Mouse (Mus musculus): Measurements from ENCODE around the gene Cnpy3. TPM values are rescaled to one million over a fixed set of nuclear protein-coding genes. Genes with fewer than 3 reads are reported as not detected.
A peak's percentile ranks its signal among the peaks of the same experiment; 100 is the strongest.
"Not testable (repeated sequence)": the region's sequence is repeated elsewhere in the genome, so short reads cannot be mapped to it uniquely, and the experiment has no call there.

The Cnpy3 gene
- total RNA-seq, 2 experiments from 2014 or later, result 48.2 to 56.3 TPM

- DNase-seq (ENCODE audit: low spot score in 2 of 2), result no peak
These were observed 15.9 kb upstream of the Cnpy3 start for GRCm38 (mm10) chr17:46767868-46768267.

DNA sequence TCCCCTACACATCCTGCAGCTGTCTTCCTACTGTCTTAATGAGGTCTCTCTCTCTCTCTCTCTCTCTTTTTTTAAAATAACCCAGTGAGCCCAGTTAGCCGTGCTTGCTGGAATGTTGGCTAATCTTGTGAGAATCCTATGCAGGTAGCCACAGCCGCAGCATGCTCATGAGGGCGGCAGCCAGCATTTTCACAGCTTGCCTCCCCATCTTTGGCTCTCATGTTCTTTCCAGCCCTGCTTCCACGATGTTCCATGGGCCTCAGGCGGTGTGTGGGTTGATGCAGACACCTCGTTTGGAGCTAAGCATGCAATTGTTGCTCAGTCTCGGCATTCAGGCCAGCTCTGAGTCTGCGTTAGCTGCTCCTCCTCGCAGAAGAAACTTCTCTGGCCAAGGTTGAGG, 12.9 kb upstream of the Cnpy3 start:
- not testable (repeated sequence) for DNase-seq (ENCODE audit: low spot score in 2 of 2)

DNA sequence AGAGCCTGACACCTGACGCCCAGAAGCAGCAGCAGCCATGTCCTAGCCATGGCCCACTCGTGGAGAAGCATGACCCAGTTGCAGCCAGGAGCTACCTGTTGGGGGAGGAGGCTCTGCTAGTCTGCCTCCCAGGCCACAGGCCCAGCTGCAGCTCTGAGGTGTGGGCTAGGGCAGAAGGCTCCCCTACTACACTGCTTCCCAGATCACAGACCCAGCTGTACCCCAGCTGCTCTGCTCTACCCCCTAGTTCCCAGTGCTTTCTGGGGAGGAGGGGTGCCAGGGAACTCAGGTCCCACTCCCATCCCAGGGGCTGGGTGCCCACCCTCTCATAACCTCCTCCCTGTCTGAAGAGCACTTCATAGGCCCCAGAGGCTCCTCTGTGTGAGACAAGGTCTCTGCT, 11.5 kb upstream of the Cnpy3 start, which contains the start of gene Ptcra:
Ptcra (minus strand) TSS at position 169 of the 400 bp plus-strand sequence.
- DNase-seq (ENCODE audit: low spot score in 2 of 2), result no peak

GRCm38 (mm10) chr17:46758753-46759152, 6.7 kb upstream of the Cnpy3 start:
- DNase-seq (ENCODE audit: low spot score in 2 of 2), result no peak

GRCm38 (mm10) chr17:46751056-46751793, 789 bp downstream of the Cnpy3 start:
- DNase-seq (ENCODE audit: low spot score in 2 of 2), result no peak

DNA sequence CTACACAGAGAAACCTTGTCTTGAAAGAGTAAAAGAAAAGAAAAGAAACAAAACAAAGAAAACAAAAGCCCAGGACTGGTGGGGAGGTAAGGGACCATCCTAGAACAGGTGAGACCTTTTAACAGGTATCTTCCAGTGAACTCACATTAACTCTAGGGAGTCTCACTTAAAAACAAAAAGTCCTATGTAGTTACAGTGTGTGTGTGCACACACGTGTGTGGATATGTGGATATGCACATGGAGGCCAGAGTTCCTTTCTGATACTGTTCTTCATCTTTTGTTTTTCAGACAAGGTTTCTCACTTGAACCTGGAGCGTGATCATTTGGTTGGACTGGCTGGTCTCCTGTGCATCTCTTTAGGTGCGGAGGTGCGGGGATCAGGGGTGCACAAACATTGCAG, 1.4 kb downstream of the Cnpy3 start:
- DNase-seq (ENCODE audit: low spot score in 2 of 2), result no peak

DNA sequence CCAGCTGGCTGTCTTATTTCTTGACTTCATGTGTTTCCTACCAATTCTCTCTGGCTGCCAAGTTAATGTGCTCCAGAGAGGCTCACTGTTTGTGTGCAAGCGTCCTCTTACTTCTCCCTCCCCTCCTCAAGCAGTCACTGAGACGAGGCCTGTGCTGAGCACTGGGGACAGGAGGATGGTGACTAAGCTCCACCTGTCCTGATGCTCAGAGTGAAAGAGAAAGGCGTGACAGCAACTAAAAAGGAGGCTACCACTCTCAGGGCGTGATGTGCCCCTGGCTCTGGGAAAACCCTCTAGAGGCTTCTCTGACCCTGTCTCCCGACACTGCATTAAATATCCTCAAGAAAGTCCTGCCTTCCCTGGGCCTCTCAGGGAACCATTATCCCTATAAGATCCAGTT, 2.7 kb downstream of the Cnpy3 start:
- DNase-seq (ENCODE audit: low spot score in 2 of 2), result no peak

DNA sequence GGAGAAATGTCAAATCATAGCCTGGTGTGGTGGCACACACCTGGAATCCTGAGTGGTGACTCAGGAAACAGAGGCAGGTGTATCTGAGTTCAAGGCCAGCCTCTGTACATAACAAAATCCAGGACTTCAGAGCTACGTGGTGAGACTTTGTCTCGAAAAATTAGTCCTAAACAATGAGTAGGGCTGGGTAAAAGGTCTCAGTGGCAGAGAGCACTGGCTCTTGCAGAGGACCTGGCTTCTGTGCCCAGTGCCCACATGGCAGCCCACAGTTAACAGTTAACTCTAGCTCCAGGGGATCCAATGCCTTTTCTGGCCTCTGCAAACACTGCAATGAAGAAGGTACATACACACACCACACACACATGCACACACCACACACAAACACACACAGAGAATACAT, 4.2 kb downstream of the Cnpy3 start:
- DNase-seq (ENCODE audit: low spot score in 2 of 2), result no peak

GRCm38 (mm10) chr17:46747234-46747633, 4.8 kb downstream of the Cnpy3 start:
- no peak for DNase-seq (ENCODE audit: low spot score in 2 of 2)

GRCm38 (mm10) chr17:46745506-46745905, 6.5 kb downstream of the Cnpy3 start:
- DNase-seq (ENCODE audit: low spot score in 2 of 2), result no peak

- DNase-seq (ENCODE audit: low spot score in 2 of 2), result no peak
These were observed 9.0 kb downstream of the Cnpy3 start for GRCm38 (mm10) chr17:46742986-46743385.

GRCm38 (mm10) chr17:46741305-46741704, 10.7 kb downstream of the Cnpy3 start:
- DNase-seq (ENCODE audit: low spot score in 2 of 2), result no peak

GRCm38 (mm10) chr17:46736160-46736559, 15.9 kb downstream of the Cnpy3 start:
- DNase-seq (ENCODE audit: low spot score in 2 of 2), result peak in 1 of 2 experiments; percentile 49

GRCm38 (mm10) chr17:46735287-46735686, 16.7 kb downstream of the Cnpy3 start:
- DNase-seq (ENCODE audit: low spot score in 2 of 2), result no peak

GRCm38 (mm10) chr17:46734055-46734454, 18.0 kb downstream of the Cnpy3 start:
- no peak for DNase-seq (ENCODE audit: low spot score in 2 of 2)

DNA sequence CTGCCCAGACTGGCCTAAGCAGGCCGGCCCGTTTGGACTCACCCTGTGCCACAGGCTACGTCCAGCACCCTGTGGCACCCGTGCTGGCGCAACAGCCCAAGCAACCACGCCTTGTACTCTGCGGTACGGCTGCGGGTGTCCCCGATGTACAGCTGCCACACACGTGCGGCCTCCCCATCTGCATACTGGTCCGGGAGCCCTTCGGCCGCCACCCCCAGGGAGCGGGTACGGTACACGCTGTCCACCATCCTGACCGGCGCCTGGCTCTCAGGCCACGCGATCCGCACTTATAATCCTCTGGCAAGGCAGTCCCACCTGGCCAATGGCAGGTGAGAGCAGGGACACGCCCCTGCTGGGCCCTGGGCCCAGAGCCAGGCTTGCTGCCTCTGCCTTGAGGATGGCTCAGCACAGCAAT, 23.1 kb downstream of the Cnpy3 start, which contains the start of gene Gnmt:
Gnmt (minus strand) TSS at position 265 of the 415 bp plus-strand sequence.
- no peak for DNase-seq (ENCODE audit: low spot score in 2 of 2)

- DNase-seq (ENCODE audit: low spot score in 2 of 2), result no peak
These were observed 23.5 kb downstream of the Cnpy3 start for GRCm38 (mm10) chr17:46728496-46728895.

DNA sequence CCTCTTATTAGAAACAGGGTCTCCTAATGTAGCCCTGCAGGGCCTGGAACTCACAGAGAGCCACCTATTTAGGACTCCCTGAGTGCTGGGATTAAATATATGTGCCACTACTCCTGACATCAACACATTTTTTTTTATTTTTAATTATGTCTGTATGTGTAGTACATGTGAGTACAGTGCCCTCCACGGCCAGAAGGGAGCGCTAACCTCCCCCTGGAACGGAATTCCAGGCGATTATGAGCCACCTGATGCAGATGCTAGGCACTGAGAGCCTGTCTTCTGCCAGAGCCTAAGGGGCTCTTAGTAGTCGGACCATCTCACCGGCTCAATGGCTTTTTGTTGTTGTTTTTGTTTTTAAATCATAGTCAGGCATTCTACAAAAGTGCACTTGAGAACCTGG, 24.0 kb downstream of the Cnpy3 start:
- no peak for DNase-seq (ENCODE audit: low spot score in 2 of 2)

DNA sequence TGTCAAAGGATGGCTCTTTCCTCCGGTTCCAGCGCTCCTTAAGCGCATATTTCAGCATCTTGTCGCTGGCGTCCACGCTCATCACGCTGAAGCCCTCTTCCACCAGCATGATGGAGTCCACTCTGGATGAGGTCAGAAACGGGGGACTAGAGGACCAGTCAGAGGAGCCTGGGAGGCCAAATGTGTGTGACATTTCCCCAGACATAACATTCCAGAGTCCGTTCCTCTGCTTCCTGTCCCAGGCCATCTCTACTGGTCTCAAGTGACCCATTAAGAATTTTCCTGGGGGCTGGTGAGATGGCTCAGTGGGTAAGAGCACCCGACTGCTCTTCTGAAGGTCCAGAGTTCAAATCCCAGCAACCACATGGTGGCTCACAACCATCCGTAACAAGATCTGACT, 24.7 kb downstream of the Cnpy3 start:
- DNase-seq (ENCODE audit: low spot score in 2 of 2), result no peak

GRCm38 (mm10) chr17:46725731-46726645, 26.0 kb downstream of the Cnpy3 start:
- no peak for DNase-seq (ENCODE audit: low spot score in 2 of 2)

GRCm38 (mm10) chr17:46725273-46725672, 26.7 kb downstream of the Cnpy3 start:
- DNase-seq (ENCODE audit: low spot score in 2 of 2), result peak in 1 of 2 experiments; percentile 43

GRCm38 (mm10) chr17:46724477-46725084, 27.4 kb downstream of the Cnpy3 start:
- DNase-seq (ENCODE audit: low spot score in 2 of 2), result no peak
